Mouse (Mus musculus) hindbrain, embryonic 16.5 days (tissue): ENCODE results near the gene AA467197. TPM values are rescaled to one million over a fixed set of nuclear protein-coding genes. Genes with fewer than 3 reads are reported as not detected.

Source experiments
- ATAC-seq: fragments of 200-750 bp; cut with Nextera tagmentation; 2 replicates; pipeline ENCODE4 v1.8.0; 2017; ENCODE audit warnings: moderate TSS enrichment, moderate library complexity
- H3K27ac ChIP-seq: fragments of 300-500 bp; sonication (generic); 2 replicates; pipeline ENCODE4 v1.5.1; 2014; ENCODE audit warnings: low read depth, mild to moderate bottlenecking, control low read depth, low read length, moderate library complexity
- H3K27me3 ChIP-seq: fragments of 300-500 bp; sonication (generic); replicated peaks from 2 replicates; pipeline ENCODE4 v1.6.1; 2014; ENCODE audit warnings: low read length; ENCODE audit not compliant: control insufficient read depth, insufficient read depth
- H3K36me3 ChIP-seq: fragments of 300-500 bp; sonication (generic); 2 replicates; pipeline ENCODE4 v1.6.1; 2014; ENCODE audit warnings: mild to moderate bottlenecking, low read length, moderate library complexity, mixed read lengths; ENCODE audit not compliant: control insufficient read depth, insufficient read depth
- H3K4me1 ChIP-seq: fragments of 300-500 bp; sonication (generic); 2 replicates; pipeline ENCODE4 v1.6.1; 2014; ENCODE audit warnings: low read depth, low read length; ENCODE audit not compliant: control insufficient read depth, insufficient read depth
- H3K4me2 ChIP-seq: fragments of 300-500 bp; sonication (generic); 2 replicates; pipeline ENCODE4 v1.6.1; 2014; ENCODE audit warnings: mild to moderate bottlenecking, low read length, control low read depth, moderate library complexity
- H3K4me3 ChIP-seq: fragments of 300-500 bp; sonication (generic); 2 replicates; pipeline ENCODE4 v1.5.1; 2014; ENCODE audit warnings: mild to moderate bottlenecking, low read length, control low read depth, moderate library complexity
- H3K9ac ChIP-seq: fragments of 300-500 bp; sonication (generic); 2 replicates; pipeline ENCODE4 v1.6.1; 2014; ENCODE audit warnings: low read depth, mild to moderate bottlenecking, control low read depth, low read length, moderate library complexity
- H3K9me3 ChIP-seq: fragments of 300-500 bp; sonication (generic); 2 replicates; pipeline ENCODE4 v1.6.1; 2014; ENCODE audit warnings: mild to moderate bottlenecking, low read length, moderate library complexity; ENCODE audit not compliant: control insufficient read depth
- WGBS: fragments of 180-500 bp; shearing (Covaris S2); extraction: QIAGEN DNeasy Blood & Tissue Kit; methylation state at CpG from one replicate; pipeline ENCODE4 v1.1.7; 2014; 5-methylcytosine and 5-hydroxymethylcytosine counted together
- polyA plus RNA-seq: library from polyadenylated mRNA; unstranded; fragments of >200 nt; fragmentation: Nextera tagmentation; extraction: Ambion mirVana; gene quantifications from 2 replicates; pipeline ENCODE4 v1.2.1, GENCODE M21; 2015

AA467197 gene
- polyA plus RNA-seq, 1 experiment from 2014 or later: 0.91 TPM

DNA sequence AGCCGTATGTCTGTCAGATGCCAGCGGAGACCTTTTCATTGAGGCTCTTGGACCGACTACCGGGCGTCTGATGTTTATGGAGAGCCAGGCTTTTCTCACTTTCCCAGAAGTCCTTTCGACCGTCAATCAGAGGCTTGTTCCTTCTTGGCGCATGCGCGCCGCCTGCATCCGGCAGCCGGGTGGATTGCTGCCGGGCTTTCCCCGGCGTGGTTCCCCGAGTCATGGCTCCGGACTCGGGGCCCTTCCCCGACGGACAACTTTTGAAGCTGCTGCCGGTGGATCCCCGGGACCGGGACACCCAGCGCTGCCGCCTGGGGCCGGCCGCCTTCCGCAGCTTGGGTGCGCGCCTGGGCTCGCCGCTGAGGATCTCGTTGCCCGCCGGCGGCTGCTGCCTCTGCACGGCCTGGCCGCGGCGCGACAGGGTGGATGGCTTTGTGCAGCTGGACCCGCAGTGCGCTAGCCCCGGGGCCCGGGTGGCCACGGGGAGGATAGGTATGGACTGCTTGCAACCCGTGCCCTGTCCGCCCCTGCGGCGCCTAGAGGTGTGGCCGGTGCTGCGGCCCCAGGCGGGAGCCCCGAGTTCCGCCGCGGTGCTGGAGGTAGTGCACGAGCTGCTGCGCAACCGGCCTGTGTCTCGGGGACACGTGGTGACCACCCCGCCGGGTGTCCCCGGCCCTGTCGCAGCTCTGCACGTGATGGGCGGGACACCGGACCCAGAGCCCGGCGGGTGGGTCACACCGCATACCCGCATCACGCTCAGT lies 6.1 kb upstream of the AA467197 start:
- Histone ChIP-seq H3K27ac (peak overlapping the region; percentile 83), H3K9ac (peak overlapping the region; percentile 96), H3K9me3 (no peaks in the 10 kb centered on the region), H3K4me1 (peaks cover 15% of the 10 kb centered on the region), H3K4me3 (peak overlapping the region; percentile 94), H3K36me3 (peaks cover 10% of the 10 kb centered on the region; the same call in 1 of the 2 replicates), H3K27me3 (no peaks in the 10 kb centered on the region), H3K4me2 (peak overlapping the region; percentile 97)
- under 1% methylated on average over 67 of the region's 75 CpGs for WGBS
- peak; percentile 88 for ATAC-seq

- WGBS: under 1% methylated on average over 45 of the region's 53 CpGs
- peak; percentile 29 for ATAC-seq
These were observed 5.5 kb upstream of the AA467197 start for GRCm38 (mm10) chr2:122631226-122631801.

DNA sequence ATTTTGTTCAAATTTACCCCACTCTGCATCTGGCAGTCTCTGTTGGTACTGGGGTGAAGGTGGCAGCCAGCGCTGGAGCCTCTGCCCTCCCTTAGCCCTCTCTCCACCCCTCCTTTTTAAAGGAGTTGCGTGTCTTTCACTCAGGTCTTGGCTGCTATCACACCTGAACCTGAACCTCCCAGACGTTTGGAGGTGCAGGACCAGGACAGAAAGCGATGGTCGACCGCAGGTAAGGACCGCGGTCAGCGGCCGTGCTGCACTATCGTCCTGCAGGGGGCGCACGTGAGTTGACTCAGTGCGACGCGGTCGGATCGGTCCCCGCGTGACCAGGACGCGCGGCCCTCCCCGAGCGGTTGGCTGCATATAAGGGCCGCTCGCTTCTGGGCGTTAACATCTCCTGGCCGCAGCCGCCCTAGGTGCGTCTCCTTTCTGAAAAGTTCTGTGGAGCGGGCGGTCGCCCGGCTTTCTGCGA lies 776 bp downstream of the AA467197 start:
- Histone ChIP-seq H3K27ac (no peak overlapping the region), H3K4me3 (peak overlapping the region; percentile 46), H3K36me3 (peaks cover 10% of the 10 kb centered on the region; the same call in 1 of the 2 replicates), H3K27me3 (0 out of 2 replicates have a peak, but pooled peaks cover 2% of the 10 kb centered on the region), H3K9me3 (no peaks in the 10 kb centered on the region), H3K9ac (peak overlapping the region; percentile 47), H3K4me1 (peaks cover 5% of the 10 kb centered on the region), H3K4me2 (peak overlapping the region; percentile 77)
- WGBS: 2% methylated on average over 36 of the region's 36 CpGs
- ATAC-seq: peak; percentile 84

More at GRCm38 (mm10) chr2:122631226-122631801, 5.5 kb upstream of the AA467197 start:
- H3K9me3 ChIP-seq: no peaks in the 10 kb centered on the region
- H3K9ac ChIP-seq: peak overlapping the region; percentile 96
- H3K4me1 ChIP-seq: peaks cover 15% of the 10 kb centered on the region
- H3K27ac ChIP-seq: peak overlapping the region; percentile 83
- H3K36me3 ChIP-seq: peaks cover 10% of the 10 kb centered on the region; the same call in 1 of the 2 replicates
- no peaks in the 10 kb centered on the region for H3K27me3 ChIP-seq
- peak overlapping the region; percentile 97 for H3K4me2 ChIP-seq
- H3K4me3 ChIP-seq: peak overlapping the region; percentile 94

DNA sequence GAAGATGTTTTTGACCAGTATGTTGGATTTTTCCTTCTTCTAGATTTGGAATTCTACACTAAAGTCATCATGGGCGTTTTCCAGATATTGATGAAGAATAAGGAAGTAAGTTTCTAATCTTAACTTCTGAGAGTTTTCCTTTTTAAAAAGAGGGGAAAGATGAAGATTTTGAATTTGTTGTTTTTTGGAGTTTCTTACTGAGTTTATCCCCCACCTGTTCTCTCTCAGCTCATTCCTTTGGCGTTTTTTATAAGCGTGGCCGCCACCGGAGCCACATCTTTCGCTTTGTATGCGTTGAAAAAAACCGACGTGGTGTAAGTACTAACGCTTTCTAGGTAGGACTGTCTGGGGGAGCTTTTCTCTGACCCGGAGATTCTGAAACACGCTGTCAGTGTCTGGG lies 1.2 kb downstream of the AA467197 start:
- H3K4me1 ChIP-seq: peaks cover 5% of the 10 kb centered on the region
- WGBS: 34% methylated on average over 12 of the region's 12 CpGs
- peak overlapping the region; percentile 46 for H3K4me3 ChIP-seq
- peak overlapping the region; percentile 47; the same call in 1 of the 2 replicates for H3K9ac ChIP-seq
- ATAC-seq: no peak
- 0 out of 2 replicates have a peak, but pooled peaks cover 2% of the 10 kb centered on the region for H3K27me3 ChIP-seq
- no peak overlapping the region for H3K27ac ChIP-seq
- peaks cover 9% of the 10 kb centered on the region; the same call in 1 of the 2 replicates for H3K36me3 ChIP-seq
- H3K4me2 ChIP-seq: peak overlapping the region; percentile 77
- H3K9me3 ChIP-seq: no peaks in the 10 kb centered on the region

DNA sequence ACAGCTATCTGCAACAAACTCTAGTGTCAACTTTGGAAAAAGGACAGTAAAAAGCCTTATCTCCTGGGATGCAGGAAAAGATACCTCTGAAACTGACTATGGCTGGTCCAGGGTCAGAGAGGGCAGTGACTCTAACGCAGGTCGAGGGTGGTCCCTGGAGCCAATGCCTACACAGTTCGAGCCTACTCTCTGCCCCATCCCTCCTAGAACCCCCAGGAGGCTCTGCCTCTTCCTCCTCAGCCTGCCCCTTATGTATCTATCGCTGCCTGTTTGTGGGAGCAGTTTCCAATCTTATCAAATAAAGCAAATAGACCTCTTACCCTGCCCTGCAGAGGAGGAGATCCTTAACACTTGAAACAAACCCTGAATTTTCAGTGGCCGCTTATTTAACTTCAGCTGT lies 1.9 kb downstream of the AA467197 start:
- WGBS: 65% methylated on average over 5 of the region's 5 CpGs
- Histone ChIP-seq H3K9ac (no peak overlapping the region), H3K4me2 (no peak overlapping the region), H3K4me1 (peaks cover 5% of the 10 kb centered on the region), H3K27ac (no peak overlapping the region), H3K4me3 (no peak overlapping the region), H3K27me3 (0 out of 2 replicates have a peak, but pooled peaks cover 2% of the 10 kb centered on the region), H3K36me3 (0 out of 2 replicates have a peak, but pooled peaks cover 3% of the 10 kb centered on the region), H3K9me3 (no peaks in the 10 kb centered on the region)
- ATAC-seq: no peak

DNA sequence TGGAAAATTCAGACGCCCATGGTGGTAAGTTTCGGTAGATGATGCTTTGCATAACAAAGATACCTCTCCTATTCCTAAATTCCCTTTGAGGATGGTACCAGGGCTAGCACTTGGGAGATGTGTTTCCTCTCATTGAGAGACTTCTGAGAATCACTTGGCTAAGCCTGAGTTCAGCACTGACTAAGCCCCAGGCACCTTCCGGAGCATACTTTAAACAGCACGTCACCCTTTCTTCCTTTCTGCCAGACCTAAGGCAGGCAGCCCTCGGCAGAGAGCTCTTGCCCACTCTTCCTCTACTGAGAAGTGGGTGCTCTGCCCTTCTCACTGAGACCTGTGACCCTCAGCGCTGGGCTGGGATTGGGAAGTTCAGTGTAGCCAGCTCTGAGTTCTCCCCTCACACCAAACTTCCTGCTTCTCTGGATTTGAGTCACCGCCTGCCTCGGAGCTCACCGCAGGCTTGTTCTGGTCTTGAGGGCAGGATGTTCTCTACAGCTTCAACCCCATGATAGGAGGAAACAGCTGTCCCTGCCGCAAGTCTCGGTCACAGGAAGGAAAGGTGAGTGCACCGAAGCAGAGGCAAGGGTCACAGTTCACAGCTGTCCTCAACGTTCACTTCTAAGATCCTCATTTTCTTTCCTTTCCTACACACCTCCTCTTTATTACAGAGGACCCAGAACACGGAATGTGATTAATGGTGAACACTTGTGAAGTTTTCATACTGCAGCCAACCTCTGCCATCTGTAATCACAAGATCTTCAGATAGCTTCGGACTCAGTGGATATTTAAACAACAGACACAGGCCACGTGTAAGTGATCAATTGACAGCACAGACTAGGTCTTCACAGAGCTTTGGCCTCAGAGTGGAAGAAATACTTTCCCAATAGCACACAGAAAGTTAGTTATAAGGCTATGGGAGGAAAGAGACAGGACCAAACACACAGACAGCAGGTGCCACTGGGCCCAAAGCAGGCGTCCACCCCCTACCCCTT lies 15.6 kb downstream of the AA467197 start:
- Histone ChIP-seq H3K27ac (no peak overlapping the region), H3K9me3 (no peaks in the 10 kb centered on the region), H3K4me1 (no peaks in the 10 kb centered on the region), H3K9ac (no peak overlapping the region), H3K4me3 (no peak overlapping the region), H3K27me3 (no peaks in the 10 kb centered on the region), H3K4me2 (no peak overlapping the region), H3K36me3 (no peaks in the 10 kb centered on the region)
- ATAC-seq: no peak
- WGBS: 76% methylated on average over 17 of the region's 17 CpGs

GRCm38 (mm10) chr2:122656052-122656451 lies 19.3 kb downstream of the AA467197 start:
- no peak for ATAC-seq
- Histone ChIP-seq H3K36me3 (no peaks in the 10 kb centered on the region), H3K9me3 (no peaks in the 10 kb centered on the region), H3K9ac (no peak overlapping the region), H3K4me3 (no peak overlapping the region), H3K27ac (no peak overlapping the region), H3K4me1 (no peaks in the 10 kb centered on the region), H3K27me3 (no peaks in the 10 kb centered on the region), H3K4me2 (no peak overlapping the region)
- 58% methylated on average over 2 of the region's 2 CpGs for WGBS

DNA sequence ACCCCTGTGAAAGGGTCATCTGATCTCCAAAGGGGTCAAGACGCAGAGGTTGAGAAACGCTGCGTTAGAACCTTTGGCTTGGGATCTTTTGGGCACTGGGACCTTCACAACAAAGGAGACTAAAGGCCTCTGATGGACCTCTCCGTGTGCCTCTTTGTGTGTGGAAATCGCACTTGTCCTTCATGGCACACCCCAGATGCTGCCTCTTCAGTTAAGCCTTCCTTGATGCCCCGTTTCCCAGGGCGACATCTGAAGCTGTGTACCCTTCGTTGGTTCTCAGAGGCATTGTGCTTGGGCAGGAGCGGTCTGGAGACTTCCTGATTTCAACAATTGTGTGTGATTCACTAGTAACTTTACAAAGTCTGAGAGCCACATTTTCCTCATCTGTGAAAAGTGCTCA lies 20.0 kb downstream of the AA467197 start:
- H3K4me3 ChIP-seq: no peak overlapping the region
- no peaks in the 10 kb centered on the region for H3K9me3 ChIP-seq
- no peaks in the 10 kb centered on the region for H3K27me3 ChIP-seq
- H3K9ac ChIP-seq: no peak overlapping the region
- no peak for ATAC-seq
- H3K4me2 ChIP-seq: no peak overlapping the region
- no peaks in the 10 kb centered on the region for H3K36me3 ChIP-seq
- WGBS: 61% methylated on average over 9 of the region's 9 CpGs
- no peak overlapping the region for H3K27ac ChIP-seq
- no peaks in the 10 kb centered on the region for H3K4me1 ChIP-seq
